Mouse (Mus musculus) CH12.LX (cell line): ENCODE results near the gene Dscaml1.

Experiments
- CTCF ChIP-seq, 2 experiments: IDR thresholded peaks in 1 of 2; conservative IDR thresholded peaks in 1 of 2; 2 replicates each; pipeline ENCODE4 v1.5.1; 2011 to 2012; ENCODE audit warnings: low read depth in 2 of 2, low read length in 2 of 2, improper control_type of control experiment in 1 of 2, inconsistent platforms in 1 of 2, mild to moderate bottlenecking in 1 of 2, moderate library complexity in 1 of 2
- NRF1 ChIP-seq: IDR thresholded peaks from 2 replicates; pipeline ENCODE4 v1.6.1; 2014; ENCODE audit warnings: low read depth, mild to moderate bottlenecking, inconsistent platforms, low read length, improper control_type of control experiment, moderate library complexity
- TCF12 ChIP-seq: IDR thresholded peaks from 2 replicates; pipeline ENCODE4 v1.6.1; 2014; ENCODE audit warnings: low read depth, mild to moderate bottlenecking, inconsistent platforms, low read length, improper control_type of control experiment
- ZC3H11A ChIP-seq: IDR thresholded peaks from 2 replicates; pipeline ENCODE4 v1.6.1; 2012; ENCODE audit warnings: low read depth, mild to moderate bottlenecking, inconsistent platforms, low read length, improper control_type of control experiment

GRCm38 (mm10) chr9:45505487-45505939 lies 79.1 kb downstream of the Dscaml1 start:
- TF ChIP-seq NRF1 (no peak), TCF12 (no peak), CTCF (conservative IDR thresholded peaks at IDR 0.05 in 1 of 2, IDR thresholded peaks at IDR 0.05 in 1 of 2; ENCODE audit: low read depth in 2 of 2, low read length in 2 of 2) (no peak), ZC3H11A (no peak)
